Mouse (Mus musculus) T-helper 2 cell (primary cell): ENCODE measurements around the gene Nmur1.
"Not testable (repeated sequence)": the region's sequence is repeated elsewhere in the genome, so short reads cannot be mapped to it uniquely, and the experiment has no call there.

Source experiments
- in situ Hi-C: fragments of 300-600 bp; cut with MboI, MseI; formaldehyde crosslinking; loops from one replicate; pipeline ENCODE4 v1.15.1; 2025; ENCODE audit warnings: high pct_unique_total_duplicates

The Nmur1 gene

GRCm38 (mm10) chr1:86426128-86426527 is at the start of gene Nmur1, which contains the start of gene Tex44:
Nmur1 (minus strand) TSS chr1:86426228.
Tex44 (plus strand) TSS chr1:86426329.
- in situ Hi-C loops = no loop called here

DNA sequence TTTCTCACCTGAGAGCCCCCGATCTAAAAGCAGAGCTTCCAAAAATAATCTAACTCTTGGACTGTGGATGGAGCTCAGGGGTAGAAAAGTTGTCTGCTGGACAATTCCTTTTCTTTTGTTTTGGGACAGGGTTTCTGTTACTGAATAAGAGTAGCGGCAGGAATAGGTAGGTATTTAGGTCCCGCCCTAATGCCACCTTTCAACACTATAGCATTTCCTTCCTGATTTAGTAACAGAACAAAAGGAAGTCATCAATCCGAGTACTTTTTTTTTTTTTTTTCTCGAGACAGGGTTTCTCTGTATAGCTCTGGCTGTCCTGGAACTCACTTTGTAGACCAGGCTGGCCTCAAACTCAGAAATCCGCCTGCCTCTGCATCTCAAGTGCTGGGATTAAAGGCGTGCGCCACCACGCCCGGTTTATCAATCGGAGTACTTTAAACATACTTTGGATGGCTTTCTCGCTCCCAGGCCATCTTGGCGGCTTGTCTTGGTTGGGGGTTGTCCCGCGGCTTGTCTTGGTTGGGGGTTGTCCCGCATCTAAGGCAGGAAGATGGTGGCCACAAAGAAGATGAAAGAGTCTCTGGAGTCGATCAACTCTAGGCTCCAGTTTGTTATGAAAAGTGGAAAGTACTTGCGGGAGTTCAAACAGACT is 47.2 kb upstream of the Nmur1 start:
- in situ Hi-C loops = no loop called here

- in situ Hi-C loops = no loop called here
Observed at GRCm38 (mm10) chr1:86472197-86472952, 46.3 kb upstream of the Nmur1 start.

GRCm38 (mm10) chr1:86471504-86471961 is 45.5 kb upstream of the Nmur1 start:
- in situ Hi-C loops = not testable (repeated sequence)

DNA sequence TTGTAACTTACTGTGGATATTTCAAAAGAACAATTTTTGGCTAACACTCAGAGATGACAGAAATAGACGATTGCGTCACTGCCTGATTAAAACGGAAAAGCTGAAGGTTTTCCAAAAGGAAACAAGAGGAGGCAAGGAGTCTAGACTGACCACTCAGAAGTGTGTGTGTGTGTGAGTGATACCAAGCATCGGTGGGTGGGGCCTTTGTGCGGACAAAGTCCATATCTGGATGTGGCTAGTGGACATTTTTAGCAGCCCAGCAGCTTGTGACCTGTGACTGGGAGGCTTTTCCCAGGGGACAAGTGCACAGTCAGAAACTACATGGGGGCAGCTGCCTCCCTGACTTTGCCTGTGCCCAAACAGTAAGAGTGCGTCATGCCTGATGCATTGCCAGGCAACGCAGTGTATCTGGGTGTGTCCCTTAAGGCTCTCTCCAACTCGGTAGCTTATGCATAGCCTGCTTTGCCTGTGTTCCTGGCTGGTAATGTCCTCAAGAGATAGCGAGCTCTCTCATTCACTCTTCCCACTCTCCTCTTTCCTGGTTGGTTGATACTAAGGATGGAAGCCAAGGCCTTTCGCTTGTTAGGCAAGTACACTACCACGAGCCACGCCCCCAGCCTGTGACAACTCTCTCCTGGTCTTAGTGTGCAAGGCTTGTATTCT is 44.6 kb upstream of the Nmur1 start:
- in situ Hi-C loops = no loop called here

- in situ Hi-C loops = no loop called here
Observed at GRCm38 (mm10) chr1:86469876-86470275, 43.8 kb upstream of the Nmur1 start.

- in situ Hi-C loops = no loop called here
Observed at GRCm38 (mm10) chr1:86467416-86467815, 41.4 kb upstream of the Nmur1 start.

GRCm38 (mm10) chr1:86464875-86465224 is 38.8 kb upstream of the Nmur1 start:
- in situ Hi-C loops = no loop called here

DNA sequence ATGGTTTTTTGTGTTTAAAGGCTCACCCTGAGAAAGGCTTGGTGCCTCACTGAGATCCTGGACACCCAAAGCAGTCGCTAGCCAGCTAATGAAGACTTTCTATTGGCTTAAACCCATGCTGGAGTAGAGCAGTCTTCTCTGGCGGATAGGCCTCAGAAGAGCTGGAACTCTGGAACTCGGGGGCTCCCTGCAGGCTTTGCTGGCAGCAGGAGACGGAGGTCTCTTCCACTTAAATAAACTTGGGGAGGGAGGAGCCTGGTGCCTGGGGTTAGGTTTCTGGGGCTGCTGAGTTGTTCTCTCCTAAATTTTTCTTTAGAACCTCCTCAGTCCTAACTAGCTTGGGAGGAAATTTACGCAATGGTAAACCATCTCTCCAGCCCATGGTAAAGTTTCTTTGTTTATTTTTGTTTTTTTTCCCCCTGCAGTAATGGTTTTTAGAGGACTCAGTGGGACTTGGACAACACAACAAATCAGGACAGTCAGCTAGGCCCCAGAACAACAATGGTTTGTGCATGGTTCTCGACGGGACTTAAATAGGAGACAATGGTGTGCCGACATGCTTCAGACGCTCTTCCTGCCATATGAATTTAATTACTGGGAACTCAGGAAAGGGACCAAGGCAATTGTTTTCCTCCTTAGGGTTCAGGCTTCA is 38.3 kb upstream of the Nmur1 start:
- in situ Hi-C loops = no loop called here

- in situ Hi-C loops = no loop called here
Observed at GRCm38 (mm10) chr1:86459371-86459770, 33.3 kb upstream of the Nmur1 start.

GRCm38 (mm10) chr1:86456892-86457581 is 31.0 kb upstream of the Nmur1 start:
- in situ Hi-C loops = no loop called here

DNA sequence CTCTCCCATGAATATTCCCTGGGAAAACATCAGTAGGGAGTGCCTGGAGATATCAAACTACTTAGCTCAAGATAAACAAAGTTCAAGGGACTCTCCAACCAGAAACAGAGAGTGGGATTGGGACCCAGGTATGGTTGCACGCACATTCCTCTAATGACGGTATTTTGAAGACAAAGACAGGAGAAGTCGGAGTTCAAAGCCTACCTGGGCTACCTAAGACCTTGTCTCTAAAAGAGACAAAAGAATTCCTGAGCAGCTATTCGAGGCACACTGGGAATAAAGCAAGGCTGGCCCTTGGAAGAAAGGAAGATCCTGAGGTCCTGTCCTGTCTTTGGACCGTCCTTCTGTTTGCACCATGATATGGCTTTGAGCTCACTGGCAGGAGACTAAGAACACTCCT is 26.7 kb upstream of the Nmur1 start:
- in situ Hi-C loops = no loop called here

GRCm38 (mm10) chr1:86449966-86450365 is 23.9 kb upstream of the Nmur1 start:
- in situ Hi-C loops = no loop called here

DNA sequence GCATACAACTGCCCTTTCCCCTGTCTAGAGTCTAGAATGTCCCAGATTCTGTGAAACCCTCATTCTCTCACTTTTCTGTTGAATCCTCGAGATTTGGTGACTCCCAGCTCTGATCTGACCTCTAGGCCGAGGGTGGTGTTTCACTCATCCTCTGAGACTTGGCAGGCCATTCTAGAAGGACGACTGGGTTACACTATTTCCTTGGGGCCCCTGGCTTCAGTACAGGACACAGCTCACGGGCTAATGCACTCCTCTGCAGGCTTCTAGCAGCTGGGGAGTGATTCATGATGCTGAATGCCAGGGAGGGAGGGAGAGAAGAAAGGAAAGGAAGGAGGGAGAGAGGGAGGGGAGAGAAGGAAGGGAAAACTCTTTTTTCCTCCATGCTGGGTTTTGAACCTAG is 22.2 kb upstream of the Nmur1 start:
- in situ Hi-C loops = no loop called here

DNA sequence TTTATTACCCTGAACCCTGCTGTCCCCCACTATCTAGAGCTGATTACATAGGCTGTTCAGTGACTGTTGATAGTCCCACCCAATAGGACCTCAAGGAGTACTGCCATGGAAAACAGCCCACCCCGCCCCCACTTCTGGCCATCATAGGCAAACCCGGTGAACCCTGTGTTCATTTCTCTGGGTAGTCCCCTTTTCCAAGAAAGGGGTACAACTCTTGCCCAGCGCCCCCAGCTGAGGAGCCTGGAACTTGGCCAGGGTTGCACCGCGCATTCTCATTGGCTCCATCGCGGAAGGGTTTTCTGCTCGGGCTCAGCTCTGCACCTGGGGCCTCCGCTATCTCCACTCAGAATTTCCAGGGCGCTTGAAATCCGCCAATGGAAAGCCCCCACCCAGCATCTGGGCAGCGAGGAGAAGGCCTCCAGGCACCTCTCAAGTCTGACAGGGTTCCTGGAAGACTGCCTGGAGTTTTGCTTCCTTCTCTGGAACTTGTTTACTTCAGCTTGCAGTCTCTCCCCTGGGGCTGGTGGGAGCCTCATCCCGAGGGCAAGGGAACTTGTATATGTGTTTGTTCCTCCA is 21.7 kb upstream of the Nmur1 start:
- in situ Hi-C loops = no loop called here

DNA sequence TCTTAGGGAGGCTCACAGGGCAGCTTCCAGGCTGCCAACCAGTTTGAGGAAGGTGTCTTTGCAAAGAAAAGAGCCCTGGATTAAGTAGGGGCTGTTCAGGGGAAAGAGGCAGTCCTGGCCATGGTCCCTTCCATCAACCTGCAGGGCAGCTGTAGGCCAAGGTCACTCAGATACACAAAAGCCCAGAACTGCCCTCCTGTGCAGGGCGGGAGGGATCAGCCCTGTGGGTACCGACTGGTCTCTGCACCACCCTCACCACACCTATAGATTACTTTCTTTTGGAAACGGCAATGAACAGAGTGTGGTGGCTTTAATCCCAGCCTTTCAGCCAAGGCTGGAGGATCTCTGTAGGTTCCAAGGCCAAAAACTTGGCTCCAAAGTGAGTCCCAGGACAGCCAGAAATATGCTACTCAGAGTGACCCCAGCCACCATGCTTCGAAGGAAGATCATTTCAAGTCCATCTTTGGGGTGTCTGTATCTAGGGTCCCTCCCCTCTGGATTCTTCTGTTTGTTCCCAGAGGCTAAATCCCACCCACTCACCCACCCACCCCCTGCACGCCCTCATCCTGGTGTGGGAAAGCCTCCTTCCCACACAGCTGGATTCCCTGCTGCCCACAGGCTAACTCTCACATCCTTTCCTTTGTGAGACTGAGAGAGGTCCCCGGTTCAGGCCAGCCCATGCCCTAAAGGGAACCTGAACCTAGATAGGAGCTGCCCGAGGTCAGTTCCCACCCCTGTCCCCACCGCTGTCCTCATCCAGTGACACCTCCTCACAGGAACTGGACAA is 17.6 kb upstream of the Nmur1 start:
- in situ Hi-C loops = loop anchor here (5.0 kb wide), 2 partner anchors 34 to 89 kb away; no protein-coding TSS in a partner anchor

DNA sequence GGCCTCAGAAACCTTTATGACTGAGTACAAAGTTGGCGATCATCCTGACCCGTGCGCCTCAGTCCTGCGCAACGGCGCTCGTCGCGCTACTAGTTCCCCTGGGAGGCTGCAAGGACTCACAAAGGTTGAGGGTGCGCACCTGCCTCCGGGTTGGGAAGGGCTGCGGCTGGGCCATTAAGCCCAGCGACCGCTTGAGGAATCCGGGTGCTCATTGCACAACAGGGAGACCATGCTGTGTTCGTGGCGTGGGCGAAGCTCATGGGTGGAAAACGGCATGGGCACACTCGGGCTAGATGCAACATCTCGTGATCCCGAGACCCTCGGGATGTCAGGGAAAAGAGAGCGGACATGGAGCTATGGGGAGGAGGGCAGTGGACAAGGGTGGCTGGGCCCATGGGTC is 16.8 kb upstream of the Nmur1 start:
- in situ Hi-C loops = loop anchor here (5.0 kb wide), 2 partner anchors 34 to 89 kb away; no protein-coding TSS in a partner anchor

DNA sequence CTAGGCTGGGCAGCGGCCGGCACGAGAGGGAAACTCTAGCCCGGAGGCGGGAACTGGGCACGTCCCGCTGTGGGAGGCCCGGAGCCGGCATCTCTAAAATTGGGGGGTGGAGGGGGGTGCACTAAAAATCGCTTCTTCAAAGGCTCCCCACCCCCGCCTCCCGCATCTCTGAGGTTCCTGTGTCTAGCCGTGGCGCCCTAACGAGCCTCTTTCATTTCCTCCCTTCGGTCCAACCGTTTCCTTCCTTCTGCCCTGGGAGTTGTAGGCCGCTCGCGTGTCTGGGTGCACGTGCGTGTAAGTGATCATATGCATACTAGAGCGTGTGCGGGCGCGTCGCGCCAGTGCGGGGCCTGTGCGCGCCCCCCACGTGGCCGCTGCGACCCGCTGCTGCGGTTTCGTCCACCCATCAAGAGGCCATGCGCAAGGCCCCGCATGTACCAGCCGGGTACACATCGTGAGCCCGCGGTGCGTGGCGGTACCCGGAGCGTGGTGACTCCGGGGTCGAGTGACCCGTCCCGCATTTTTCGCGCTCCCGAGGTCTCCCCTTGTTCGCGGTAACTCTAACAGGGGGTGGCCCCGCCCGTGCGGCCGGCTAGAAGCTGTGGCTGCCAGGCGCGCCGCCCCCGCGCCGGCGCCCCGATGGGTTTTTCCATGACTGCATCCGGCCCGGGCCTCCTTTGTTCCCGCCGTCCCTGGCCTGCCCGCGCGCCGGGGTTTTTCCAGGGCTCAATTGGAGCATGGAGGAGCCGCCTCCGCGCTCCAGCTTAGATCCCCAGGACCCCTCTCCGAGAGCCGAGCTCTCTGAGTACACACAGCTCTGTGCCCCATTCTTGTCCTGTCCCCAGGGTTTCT is 16.2 kb upstream of the Nmur1 start:
- in situ Hi-C loops = loop anchor here (5.0 kb wide), 2 partner anchors 35 to 90 kb away; no protein-coding TSS in a partner anchor

- in situ Hi-C loops = loop anchor here (5.0 kb wide), 2 partner anchors 36 to 91 kb away; no protein-coding TSS in a partner anchor
Observed at GRCm38 (mm10) chr1:86441724-86441979, 15.6 kb upstream of the Nmur1 start.
